Mouse (Mus musculus) liver, adult 2 months (tissue): ENCODE data around the gene Ptges3l.

ENCODE experiments used
- CTCF ChIP-seq: fragments of 200-500 bp; IDR thresholded peaks from 2 replicates; pipeline ENCODE4 v1.5.1; 2011; ENCODE audit warnings: low read depth, low read length, control low read depth
- POLR2A ChIP-seq: fragments of 200-500 bp; IDR thresholded peaks from 2 replicates; pipeline ENCODE4 v1.6.1; 2011; ENCODE audit warnings: low read length, control low read depth; ENCODE audit not compliant: insufficient read depth; ENCODE audit errors: extremely low read depth

DNA sequence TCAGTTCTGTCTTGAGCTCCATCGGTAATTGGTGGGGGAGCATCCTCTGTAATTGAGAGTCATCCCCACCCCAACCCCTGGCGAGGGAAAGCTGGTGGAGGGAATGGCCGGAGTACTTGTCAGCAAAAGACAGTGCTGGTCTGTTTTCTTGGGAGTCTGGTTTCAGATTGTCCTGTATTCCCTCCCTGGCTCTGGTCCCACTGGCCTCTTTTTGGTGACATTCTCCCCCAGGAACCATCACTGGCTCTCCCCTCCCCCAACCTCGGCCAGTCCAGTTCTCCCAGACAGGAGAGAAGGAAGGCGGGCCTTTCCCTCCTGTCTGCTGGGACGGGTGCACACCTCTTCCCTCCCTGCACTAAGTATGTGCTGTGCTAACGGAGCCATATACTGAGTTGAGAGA, 47.2 kb upstream of the Ptges3l start:
- no peak for TF ChIP-seq CTCF
- TF ChIP-seq POLR2A = no peak
